Mouse (Mus musculus): ENCODE measurements around the gene Pcsk4.

- TF ChIP-seq POLR2A (IDR thresholded peaks at IDR 0.05; ENCODE audit: insufficient read depth, low read depth, low read length), result no peak
- no peak for TF ChIP-seq CTCF (IDR thresholded peaks at IDR 0.05; ENCODE audit: insufficient read depth, low read depth, low read length)
These were observed 36.0 kb downstream of the Pcsk4 start for GRCm38 (mm10) chr10:80293325-80293724.
